Comparison of ENCODE assay signal across 10 mouse cellular contexts in genomic region chr8:69939633-69940032, GRCm38 (mm10). TPM values are rescaled to one million over a fixed set of nuclear protein-coding genes. Genes with fewer than 3 reads are reported as not detected.
DNase-seq lines count a peak whose midpoint lies in the region; ATAC-seq and TF ChIP-seq lines count a peak whose summit lies in the region.
"Had no signal": no experiment of that assay in that cellular context is flagged by ENCODE, and none has a peak within 500 bp of the region (broad histone marks: within the 10 kb centered on the region; RNA-seq: fewer than 3 reads in every experiment).

No protein-coding gene starts in this region.

- H3K79me3 ChIP-seq in C2C12 (ENCODE audit: low read depth), result peaks cover 67% of the 10 kb centered on the region

- peaks cover 27 to 42% of the 10 kb centered on the region in 2 experiments for H3K4me1 ChIP-seq in ES-E14 (ENCODE audit: control insufficient read depth in 2 of 2, insufficient read depth in 2 of 2, low read length in 2 of 2, poor library complexity in 1 of 2)
- peaks cover 7% of the 10 kb centered on the region for H3K4me1 ChIP-seq in cerebellum, adult 2 months (ENCODE audit: control insufficient read depth, insufficient read depth, low read length)
- no peaks in the 10 kb centered on the region for H3K4me1 ChIP-seq in forebrain, postnatal 0 days (ENCODE audit: insufficient read depth)

- no peak for TF ChIP-seq CTCF in C2C12 (IDR thresholded peaks at IDR 0.05; ENCODE audit: control insufficient read depth, insufficient read depth, insufficient read length)
- TF ChIP-seq CTCF in cerebellum, adult 2 months (IDR thresholded peaks at IDR 0.05; ENCODE audit: borderline replicate concordance, insufficient read depth, low read depth, low read length), result no peak
- TF ChIP-seq CTCF in forebrain, postnatal 0 days (IDR thresholded peaks at IDR 0.05; ENCODE audit: low read depth), result no peak

- no peak overlapping the region for H3ac ChIP-seq in C2C12 (ENCODE audit: control insufficient read depth, insufficient read length, low read depth)

- no peak overlapping the region for H3K9ac ChIP-seq in ES-E14 (ENCODE audit: insufficient read depth, low read depth, low read length, poor library complexity, severe bottlenecking)
- no peak overlapping the region for H3K9ac ChIP-seq in forebrain, postnatal 0 days
- H3K9ac ChIP-seq: forebrain, embryonic 15.5 days; midbrain, embryonic 12.5 days had no signal

- no peaks in the 10 kb centered on the region for H3K27me3 ChIP-seq in C2C12 (ENCODE audit: control insufficient read depth, insufficient read depth, insufficient read length)
- H3K27me3 ChIP-seq in cerebellum, adult 2 months (ENCODE audit: control insufficient read depth, insufficient read depth, low read length), result no peaks in the 10 kb centered on the region
- H3K27me3 ChIP-seq in forebrain, postnatal 0 days (ENCODE audit: insufficient read depth, low read length), result no peaks in the 10 kb centered on the region
- H3K27me3 ChIP-seq: forebrain, embryonic 15.5 days; midbrain, embryonic 12.5 days had no signal

- peak overlapping the region; percentile 65 for H3K27ac ChIP-seq in ES-E14 (ENCODE audit: insufficient read depth, low read depth, low read length, poor library complexity, severe bottlenecking)
- H3K27ac ChIP-seq in cerebellum, adult 2 months (ENCODE audit: insufficient read depth, low read length), result no peak overlapping the region
- H3K27ac ChIP-seq in forebrain, postnatal 0 days (ENCODE audit: low read depth, low read length), result no peak overlapping the region
- H3K27ac ChIP-seq: forebrain, embryonic 15.5 days; midbrain, embryonic 12.5 days had no signal

- H3K4me2 ChIP-seq in forebrain, postnatal 0 days (ENCODE audit: low read depth), result no peak overlapping the region
- H3K4me2 ChIP-seq: forebrain, embryonic 15.5 days; midbrain, embryonic 12.5 days had no signal

- WGBS in cerebellum, adult 2 months, result 41% methylated on average over 3 of the region's 3 CpGs
- 56% methylated on average over 3 of the region's 3 CpGs for WGBS in forebrain, postnatal 0 days

- H3K79me2 ChIP-seq in C2C12 (ENCODE audit: control insufficient read depth, insufficient read depth), result peaks cover 99% of the 10 kb centered on the region

- no peak for DNase-seq in ES-E14 (ENCODE audit: low read depth, low spot score)
- DNase-seq in gastrocnemius, postnatal 25 days, result peak; percentile 73
- DNase-seq in kidney, postnatal 25 days, result peak; percentile 74 to 88
- no peak for DNase-seq in thymus, postnatal 10 days (ENCODE audit: low spot score in 2 of 2)
- DNase-seq in cerebellum, adult 2 months, result no peak
- no peak for DNase-seq in forebrain, postnatal 0 days
- no peak for DNase-seq in adrenal gland, postnatal 36 days

- no peak for TF ChIP-seq POLR2A in cerebellum, adult 2 months (IDR thresholded peaks at IDR 0.05; ENCODE audit: borderline replicate concordance, insufficient read depth, low read length)

- in situ Hi-C loops in ES-E14 (cut with MboI; ENCODE audit: low sequenced_read_pairs in 2 of 2, unreplicated experiment in 2 of 2), result no loop called here

- no peaks in the 10 kb centered on the region for H3K9me3 ChIP-seq in ES-E14 (ENCODE audit: control insufficient read depth, insufficient read depth, low read depth, low read length)
- H3K9me3 ChIP-seq in forebrain, postnatal 0 days (ENCODE audit: low read length), result no peaks in the 10 kb centered on the region
- H3K9me3 ChIP-seq: forebrain, embryonic 15.5 days; midbrain, embryonic 12.5 days had no signal

- no peak overlapping the region for H3K4me3 ChIP-seq in C2C12 (ENCODE audit: insufficient read depth, poor library complexity, severe bottlenecking)
- 0 out of 4 replicates have a peak overlapping the region, but pooled peaks of 1 of the 2 experiments have one; percentile 5 for H3K4me3 ChIP-seq in ES-E14 (ENCODE audit: insufficient read depth in 1 of 2, low read depth in 1 of 2, low read length in 2 of 2, poor library complexity in 1 of 2, severe bottlenecking in 1 of 2)
- no peak overlapping the region for H3K4me3 ChIP-seq in cerebellum, adult 2 months (replicated peaks; ENCODE audit: insufficient read depth, low read depth, low read length)
- no peak overlapping the region for H3K4me3 ChIP-seq in forebrain, postnatal 0 days (ENCODE audit: low read depth, low read length)
- H3K4me3 ChIP-seq: forebrain, embryonic 15.5 days; midbrain, embryonic 12.5 days had no signal

- ATAC-seq in forebrain, postnatal 0 days, result no peak
- ATAC-seq: forebrain, embryonic 15.5 days had no signal

- H3K36me3 ChIP-seq in C2C12 (ENCODE audit: control insufficient read depth, insufficient read depth), result peaks cover 10% of the 10 kb centered on the region
- peaks cover 15% of the 10 kb centered on the region for H3K36me3 ChIP-seq in ES-E14 (ENCODE audit: control insufficient read depth, insufficient read depth, low read length, poor library complexity, severe bottlenecking)
- H3K36me3 ChIP-seq in forebrain, postnatal 0 days (ENCODE audit: insufficient read depth), result peaks cover 5% of the 10 kb centered on the region; the same call in 1 of the 2 replicates
- H3K36me3 ChIP-seq: forebrain, embryonic 15.5 days had no signal

TF ChIP-seq in C2C12, 6 proteins besides CTCF, POLR2A, EP300 and RAD21:
- TF ChIP-seq MYOD1 (IDR thresholded peaks at IDR 0.05; ENCODE audit: control insufficient read depth, insufficient read length, low read depth), result peak; percentile 88
- peak; percentile 58 for TF ChIP-seq USF1 (IDR thresholded peaks at IDR 0.05; ENCODE audit: low read depth)
- no peak for TF ChIP-seq MYOG (IDR thresholded peaks at IDR 0.05; ENCODE audit: control insufficient read depth, extremely low read depth, insufficient read length)
- TF ChIP-seq FOSL1 (IDR thresholded peaks at IDR 0.05; ENCODE audit: insufficient read depth, low read length, poor library complexity, severe bottlenecking), result no peak
- TF ChIP-seq CEBPB (IDR thresholded peaks at IDR 0.05; ENCODE audit: low read depth), result no peak
- no peak for TF ChIP-seq MAX (IDR thresholded peaks at IDR 0.05)

TF ChIP-seq in ES-E14, 5 proteins besides CTCF, POLR2A, EP300 and RAD21:
- no peak for TF ChIP-seq HCFC1 (IDR thresholded peaks at IDR 0.05; ENCODE audit: borderline replicate concordance, insufficient read depth, low read length)
- TF ChIP-seq ZNF384 (IDR thresholded peaks at IDR 0.05; ENCODE audit: low read depth, low read length), result no peak
- 0 out of 2 replicates have a peak, but pooled peaks have one; percentile 52 for TF ChIP-seq MAFK (IDR thresholded peaks at IDR 0.05; ENCODE audit: insufficient read depth, low read depth, low read length)
- TF ChIP-seq ZC3H11A (IDR thresholded peaks at IDR 0.05; ENCODE audit: borderline replicate concordance, low read depth, low read length), result no peak
- no peak for TF ChIP-seq CHD2 (IDR thresholded peaks at IDR 0.05; ENCODE audit: low read depth, low read length)
TF ChIP-seq in ES-E14: peak in this region for 1.

RNA-seq across cellular contexts. Expression of gene Yjefn3, which starts 37.1 kb away (rescaled TPM):
- polyA plus RNA-seq in C2C12 (2012; fragmentation: generic; extraction: Trizol), result 2.6 TPM
- total RNA-seq in ES-E14 (2012; rRNA removed), result 7.0 and 8.5 TPM in 2 replicates
- 1 to 10 TPM; 5.6 to 6.9 TPM for total RNA-seq in gastrocnemius, postnatal 25 days (2021)
- polyA plus RNA-seq in cerebellum, adult 2 months (2012; rRNA removed), result 15.4 and 16.8 TPM in 2 replicates
- 8.9 and 15.0 TPM in 2 replicates for total RNA-seq in forebrain, postnatal 0 days (2014; rRNA removed)
- 15.3 and 16.5 TPM in 2 replicates for polyA plus RNA-seq in forebrain, postnatal 0 days (2015; fragmentation: Nextera tagmentation; extraction: Ambion mirVana)
- total RNA-seq in adrenal gland, postnatal 36 days (2021), result 1 to 10 TPM; 1.9 to 2.7 TPM

RNA-seq across cellular contexts. Expression of gene Ndufa13, which starts 37.3 kb away (rescaled TPM):
- 135 TPM for polyA plus RNA-seq in C2C12 (2012; fragmentation: generic; extraction: Trizol)
- 146 and 243 TPM in 2 replicates for total RNA-seq in ES-E14 (2012; rRNA removed)
- total RNA-seq in gastrocnemius, postnatal 25 days (2021), result 100 to 1,000 TPM; 338 to 343 TPM
- polyA plus RNA-seq in cerebellum, adult 2 months (2012; rRNA removed), result 221 and 239 TPM in 2 replicates
- 90.7 and 130 TPM in 2 replicates for total RNA-seq in forebrain, postnatal 0 days (2014; rRNA removed)
- 209 and 263 TPM in 2 replicates for polyA plus RNA-seq in forebrain, postnatal 0 days (2015; fragmentation: Nextera tagmentation; extraction: Ambion mirVana)
- 100 to 1,000 TPM; 166 to 176 TPM for total RNA-seq in adrenal gland, postnatal 36 days (2021)

RNA-seq across cellular contexts. Expression of gene Tssk6, which starts 37.6 kb away (rescaled TPM):
- 0.57 TPM for polyA plus RNA-seq in C2C12 (2012; fragmentation: generic; extraction: Trizol)
- total RNA-seq in ES-E14 (2012; rRNA removed), result 2.5 and 4.0 TPM in 2 replicates
- total RNA-seq in gastrocnemius, postnatal 25 days (2021), result not detected
- 0.22 and 0.29 TPM in 2 replicates for polyA plus RNA-seq in cerebellum, adult 2 months (2012; rRNA removed)
- total RNA-seq in forebrain, postnatal 0 days (2014; rRNA removed), result 0.95 TPM in 1 of 2 replicates, not detected in the other
- polyA plus RNA-seq in forebrain, postnatal 0 days (2015; fragmentation: Nextera tagmentation; extraction: Ambion mirVana), result 2.9 and 4.1 TPM in 2 replicates
- total RNA-seq in adrenal gland, postnatal 36 days (2021), result under 1 TPM; 0.53 to 0.56 TPM

RNA-seq across cellular contexts. Expression of gene Cilp2, which starts 52.1 kb away (rescaled TPM):
- 0.02 TPM for polyA plus RNA-seq in C2C12 (2012; fragmentation: generic; extraction: Trizol)
- 7.3 and 10.7 TPM in 2 replicates for total RNA-seq in ES-E14 (2012; rRNA removed)
- total RNA-seq in gastrocnemius, postnatal 25 days (2021), result 10 to 100 TPM in 1 of 2 experiments, 1 to 10 TPM in 1; 4.0 to 13.6 TPM
- 0.18 and 0.41 TPM in 2 replicates for polyA plus RNA-seq in cerebellum, adult 2 months (2012; rRNA removed)
- 13.5 and 13.8 TPM in 2 replicates for total RNA-seq in forebrain, postnatal 0 days (2014; rRNA removed)
- polyA plus RNA-seq in forebrain, postnatal 0 days (2015; fragmentation: Nextera tagmentation; extraction: Ambion mirVana), result 9.5 and 10.1 TPM in 2 replicates
- under 1 TPM in 1 of 2 experiments, not detected in 1; 0.10 TPM for total RNA-seq in adrenal gland, postnatal 36 days (2021)

RNA-seq across cellular contexts. Expression of gene Gatad2a, which starts 56.6 kb away (rescaled TPM):
- 59.3 TPM for polyA plus RNA-seq in C2C12 (2012; fragmentation: generic; extraction: Trizol)
- 139 and 148 TPM in 2 replicates for total RNA-seq in ES-E14 (2012; rRNA removed)
- 10 to 100 TPM; 25.4 to 26.2 TPM for total RNA-seq in gastrocnemius, postnatal 25 days (2021)
- 31.9 and 36.9 TPM in 2 replicates for polyA plus RNA-seq in cerebellum, adult 2 months (2012; rRNA removed)
- 22.9 and 27.8 TPM in 2 replicates for total RNA-seq in forebrain, postnatal 0 days (2014; rRNA removed)
- 21.7 and 24.9 TPM in 2 replicates for polyA plus RNA-seq in forebrain, postnatal 0 days (2015; fragmentation: Nextera tagmentation; extraction: Ambion mirVana)
- total RNA-seq in adrenal gland, postnatal 36 days (2021), result 10 to 100 TPM; 93.2 to 94.3 TPM

Comparison
In these comparisons a context has a peak if more than half of its experiments do, and no peak if none do; other contexts are left out.
1. DNase-seq: peak in gastrocnemius, postnatal 25 days (single experiment) and kidney, postnatal 25 days (2 of 2); none in ES-E14 (single experiment), thymus, postnatal 10 days (0 of 2), cerebellum, adult 2 months (0 of 2), forebrain, postnatal 0 days (single experiment) and adrenal gland, postnatal 36 days (0 of 2).